Mouse (Mus musculus) midbrain, embryonic 11.5 days (tissue): ENCODE measurements around the gene Hectd1. TPM values are rescaled to one million over a fixed set of nuclear protein-coding genes. Genes with fewer than 3 reads are reported as not detected.

Source experiments
- ATAC-seq: fragments of 200-750 bp; cut with Nextera tagmentation; 2 replicates; pipeline ENCODE4 v1.8.0; 2017; ENCODE audit warnings: moderate TSS enrichment, moderate library complexity; ENCODE audit not compliant: low FRiP score
- DNase-seq: peaks from one replicate; pipeline ENCODE4 v3.0.0; 2015; ENCODE audit warnings: low spot score; ENCODE audit errors: missing footprints
- H3K27ac ChIP-seq: fragments of 300-500 bp; sonication (generic); 2 replicates; pipeline ENCODE4 v1.5.1; 2014; ENCODE audit warnings: low read depth, low read length
- H3K27me3 ChIP-seq: fragments of 300-500 bp; sonication (generic); 2 replicates; pipeline ENCODE4 v1.6.1; 2014; ENCODE audit warnings: mild to moderate bottlenecking, low read length, moderate library complexity, mixed read lengths; ENCODE audit not compliant: control insufficient read depth, insufficient read depth
- H3K36me3 ChIP-seq: fragments of 300-500 bp; sonication (generic); 2 replicates; pipeline ENCODE4 v1.6.1; 2014; ENCODE audit warnings: mild to moderate bottlenecking, low read length, moderate library complexity, mixed read lengths; ENCODE audit not compliant: control insufficient read depth, insufficient read depth
- H3K4me1 ChIP-seq: fragments of 300-500 bp; sonication (generic); 2 replicates; pipeline ENCODE4 v1.6.1; 2014; ENCODE audit warnings: low read length; ENCODE audit not compliant: control insufficient read depth, insufficient read depth
- H3K4me2 ChIP-seq: fragments of 300-500 bp; sonication (generic); 2 replicates; pipeline ENCODE4 v1.6.1; 2014; ENCODE audit warnings: mild to moderate bottlenecking, moderate library complexity
- H3K4me3 ChIP-seq: fragments of 300-500 bp; sonication (generic); 2 replicates; pipeline ENCODE4 v1.5.1; 2014; ENCODE audit warnings: low read depth, low read length
- H3K9ac ChIP-seq: fragments of 300-500 bp; sonication (generic); 2 replicates; pipeline ENCODE4 v1.6.1; 2014; ENCODE audit warnings: low read length
- H3K9me3 ChIP-seq: fragments of 300-500 bp; sonication (generic); 2 replicates; pipeline ENCODE4 v1.6.1; 2016; ENCODE audit warnings: low read length; ENCODE audit not compliant: control insufficient read depth
- whole genome bisulfite sequencing: fragments of 180-500 bp; shearing (Covaris S2); extraction: QIAGEN DNeasy Blood & Tissue Kit; methylation state at CpG from one replicate; pipeline ENCODE4 v1.1.7; 2014; 5-methylcytosine and 5-hydroxymethylcytosine counted together
- polyA plus RNA-seq: library from polyadenylated mRNA; unstranded; fragments of >200 nt; fragmentation: Nextera tagmentation; extraction: Ambion mirVana; gene quantifications from 2 replicates; pipeline ENCODE4 v1.2.1, GENCODE M21; 2014

The Hectd1 gene
- polyA plus RNA-seq, 1 experiment from 2014 or later, result 30.3 TPM

DNA sequence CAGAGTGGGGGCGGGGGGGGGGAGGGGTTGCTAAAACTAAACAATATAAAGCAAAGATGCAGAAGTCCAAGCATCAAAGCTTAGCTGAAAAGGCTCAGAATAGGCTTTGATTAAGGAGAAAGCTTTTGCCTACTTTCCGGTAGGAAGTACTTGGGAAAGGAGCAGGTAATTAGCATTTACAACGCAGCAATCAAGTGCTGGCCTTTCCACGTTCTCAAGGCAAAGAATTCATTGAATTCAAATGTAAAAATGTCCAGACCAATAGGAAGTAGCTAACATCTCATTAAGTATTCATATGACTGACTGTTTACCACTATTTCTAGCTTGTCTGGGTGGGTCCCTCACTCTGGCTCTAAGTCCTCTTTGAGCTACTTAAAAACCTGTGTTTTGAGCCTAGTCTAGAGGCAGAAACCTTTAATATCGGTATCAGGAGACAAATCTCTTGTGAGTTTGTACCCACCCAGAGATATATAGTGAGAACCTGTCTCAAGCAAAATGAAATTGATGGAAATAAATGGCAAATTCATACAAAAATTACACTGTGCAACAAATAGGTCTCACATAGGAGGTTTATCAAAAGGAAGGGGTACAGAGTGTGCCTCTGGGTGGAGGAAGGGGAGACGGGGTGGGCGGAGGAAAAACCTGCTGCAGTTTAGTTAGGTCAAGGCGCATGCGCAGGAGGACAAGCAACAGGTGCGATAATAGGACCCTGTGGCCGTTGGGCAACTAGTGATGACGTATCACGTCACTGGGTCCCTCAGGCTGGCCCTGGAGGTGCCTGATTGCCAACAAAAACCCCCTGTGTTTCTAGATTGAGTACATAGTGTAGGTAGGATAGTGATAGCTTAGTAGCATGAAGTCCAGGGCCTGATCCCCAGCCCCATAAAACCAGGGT is 29.0 kb upstream of the Hectd1 start:
- H3K4me3 ChIP-seq, result no peak overlapping the region
- H3K27me3 ChIP-seq, result no peaks in the 10 kb centered on the region
- no peak overlapping the region for H3K27ac ChIP-seq
- no peak for ATAC-seq
- no peak for DNase-seq
- whole genome bisulfite sequencing, result 77% methylated on average over 13 of the region's 13 CpGs
- no peak overlapping the region for H3K9ac ChIP-seq
- H3K36me3 ChIP-seq, result no peaks in the 10 kb centered on the region
- H3K4me1 ChIP-seq, result no peaks in the 10 kb centered on the region
- no peak overlapping the region for H3K4me2 ChIP-seq
- H3K9me3 ChIP-seq, result no peaks in the 10 kb centered on the region

DNA sequence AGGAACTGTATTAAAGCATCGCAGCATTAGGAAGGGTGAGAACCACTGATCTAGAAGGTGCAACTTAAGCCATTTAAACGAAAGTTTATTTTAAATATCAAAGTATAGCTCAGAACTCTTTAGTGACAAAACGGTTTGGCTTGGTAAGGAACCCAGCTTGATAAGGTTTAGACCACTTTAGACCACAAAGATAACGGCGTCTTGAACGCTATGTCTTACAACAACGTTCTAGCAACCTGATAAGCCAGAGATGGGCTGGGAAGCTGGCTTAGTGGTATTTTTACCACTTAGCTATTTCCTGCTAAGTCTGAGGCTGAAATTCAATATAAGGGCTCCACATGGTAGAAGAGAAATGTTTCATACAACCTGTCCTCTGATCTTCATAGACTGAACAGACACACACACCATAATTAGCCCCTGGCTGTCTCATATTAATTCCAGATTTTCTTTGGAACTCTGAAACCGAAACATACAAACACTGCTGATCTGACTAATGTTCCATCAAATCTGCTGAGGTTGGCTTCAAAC is 27.5 kb upstream of the Hectd1 start:
- ATAC-seq, result no peak
- H3K9ac ChIP-seq, result no peak overlapping the region
- peak; percentile 33 for DNase-seq
- H3K4me1 ChIP-seq, result no peaks in the 10 kb centered on the region
- no peak overlapping the region for H3K4me2 ChIP-seq
- no peak overlapping the region for H3K27ac ChIP-seq
- H3K36me3 ChIP-seq, result no peaks in the 10 kb centered on the region
- H3K4me3 ChIP-seq, result no peak overlapping the region
- WGBS, result 89% methylated on average over 8 of the region's 8 CpGs
- H3K9me3 ChIP-seq, result no peaks in the 10 kb centered on the region
- H3K27me3 ChIP-seq, result no peaks in the 10 kb centered on the region

- H3K4me2 ChIP-seq, result no peak overlapping the region
- H3K27me3 ChIP-seq, result no peaks in the 10 kb centered on the region
- H3K9me3 ChIP-seq, result no peaks in the 10 kb centered on the region
- DNase-seq (no peak), ATAC-seq (no peak)
- H3K27ac ChIP-seq, result no peak overlapping the region
- H3K36me3 ChIP-seq, result no peaks in the 10 kb centered on the region
- H3K9ac ChIP-seq, result no peak overlapping the region
- H3K4me3 ChIP-seq, result no peak overlapping the region
- WGBS, result 87% methylated on average over 2 of the region's 2 CpGs
- no peaks in the 10 kb centered on the region for H3K4me1 ChIP-seq
Measured at GRCm38 (mm10) chr12:51855872-51856271, 26.5 kb upstream of the Hectd1 start.

- no peaks in the 10 kb centered on the region for H3K27me3 ChIP-seq
- no peaks in the 10 kb centered on the region for H3K36me3 ChIP-seq
- no peak overlapping the region for H3K4me3 ChIP-seq
- DNase-seq (no peak), ATAC-seq (no peak)
- WGBS, result 62% methylated on average over 7 of the region's 7 CpGs
- H3K4me2 ChIP-seq, result no peak overlapping the region
- H3K9ac ChIP-seq, result no peak overlapping the region
- H3K27ac ChIP-seq, result no peak overlapping the region
- H3K9me3 ChIP-seq, result no peaks in the 10 kb centered on the region
- H3K4me1 ChIP-seq, result no peaks in the 10 kb centered on the region
Measured at GRCm38 (mm10) chr12:51855453-51855852, 26.1 kb upstream of the Hectd1 start.

GRCm38 (mm10) chr12:51851617-51852016 is 22.3 kb upstream of the Hectd1 start:
- 93% methylated on average over 4 of the region's 4 CpGs for WGBS
- H3K4me2 ChIP-seq, result no peak overlapping the region
- H3K9me3 ChIP-seq, result no peaks in the 10 kb centered on the region
- H3K27me3 ChIP-seq, result no peaks in the 10 kb centered on the region
- no peak for ATAC-seq
- H3K4me1 ChIP-seq, result no peaks in the 10 kb centered on the region
- no peak for DNase-seq
- no peak overlapping the region for H3K4me3 ChIP-seq
- H3K36me3 ChIP-seq, result no peaks in the 10 kb centered on the region
- no peak overlapping the region for H3K9ac ChIP-seq
- H3K27ac ChIP-seq, result no peak overlapping the region

GRCm38 (mm10) chr12:51851155-51851554 is 21.8 kb upstream of the Hectd1 start:
- Histone ChIP-seq H3K36me3 (no peaks in the 10 kb centered on the region), H3K4me2 (no peak overlapping the region), H3K4me3 (no peak overlapping the region), H3K9me3 (no peaks in the 10 kb centered on the region), H3K9ac (no peak overlapping the region), H3K27ac (no peak overlapping the region), H3K27me3 (no peaks in the 10 kb centered on the region), H3K4me1 (no peaks in the 10 kb centered on the region)
- 81% methylated on average over 3 of the region's 3 CpGs for WGBS
- ATAC-seq (no peak), DNase-seq (no peak)

- H3K27ac ChIP-seq, result no peak overlapping the region
- H3K9me3 ChIP-seq, result no peaks in the 10 kb centered on the region
- no peak for ATAC-seq
- H3K9ac ChIP-seq, result no peak overlapping the region
- H3K4me2 ChIP-seq, result no peak overlapping the region
- no peak overlapping the region for H3K4me3 ChIP-seq
- no peaks in the 10 kb centered on the region for H3K4me1 ChIP-seq
- WGBS, result 93% methylated on average over 4 of the region's 4 CpGs
- H3K27me3 ChIP-seq, result no peaks in the 10 kb centered on the region
- DNase-seq, result no peak
- no peaks in the 10 kb centered on the region for H3K36me3 ChIP-seq
Measured at GRCm38 (mm10) chr12:51850339-51850738, 21.0 kb upstream of the Hectd1 start.

DNA sequence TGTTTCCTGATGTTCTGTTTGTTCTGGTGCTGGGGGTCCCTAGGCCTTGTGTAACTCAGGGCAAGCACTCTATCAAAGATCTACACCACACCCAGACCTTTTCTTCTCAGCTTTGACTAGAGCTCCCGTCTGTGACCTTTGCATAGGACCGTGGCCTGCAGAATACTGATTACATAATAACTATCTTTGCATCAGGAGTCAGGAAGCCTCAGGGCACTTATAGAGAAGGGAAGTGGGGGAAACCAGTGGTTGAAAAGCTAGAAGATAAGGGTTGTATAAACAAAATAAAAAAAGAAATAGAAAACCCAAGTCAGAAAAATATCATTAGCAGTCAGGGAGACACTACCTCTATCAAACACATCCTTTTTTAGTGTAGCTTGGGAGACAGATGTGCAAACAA is 20.6 kb upstream of the Hectd1 start:
- Histone ChIP-seq H3K4me3 (no peak overlapping the region), H3K27ac (no peak overlapping the region), H3K4me2 (no peak overlapping the region), H3K36me3 (no peaks in the 10 kb centered on the region), H3K4me1 (no peaks in the 10 kb centered on the region), H3K9ac (no peak overlapping the region), H3K9me3 (no peaks in the 10 kb centered on the region), H3K27me3 (no peaks in the 10 kb centered on the region)
- no peak for ATAC-seq
- DNase-seq, result no peak
- WGBS, result 92% methylated on average over 2 of the region's 2 CpGs

- peaks cover 9% of the 10 kb centered on the region for H3K4me1 ChIP-seq
- ATAC-seq (no peak), DNase-seq (peak; percentile 82)
- H3K27ac ChIP-seq, result no peak overlapping the region
- no peak overlapping the region for H3K9ac ChIP-seq
- no peaks in the 10 kb centered on the region for H3K9me3 ChIP-seq
- H3K36me3 ChIP-seq, result no peaks in the 10 kb centered on the region
- WGBS, result 89% methylated on average over 9 of the region's 9 CpGs
- H3K4me2 ChIP-seq, result no peak overlapping the region
- no peak overlapping the region for H3K4me3 ChIP-seq
- 0 out of 2 replicates have a peak, but pooled peaks cover 3% of the 10 kb centered on the region for H3K27me3 ChIP-seq
Measured at GRCm38 (mm10) chr12:51847953-51848680, 18.8 kb upstream of the Hectd1 start.
